Mouse (Mus musculus) E14TG2a.4 (cell line): ENCODE data around the gene Med27.

Source experiments
- CTCF ChIP-seq: conservative IDR thresholded peaks from 2 replicates; pipeline ENCODE4 v1.5.1; 2014; ENCODE audit warnings: low read length
- NANOG ChIP-seq: IDR thresholded peaks from 2 replicates; pipeline ENCODE4 v1.6.1; 2014; ENCODE audit warnings: borderline replicate concordance, low read length, mixed read lengths

- TF ChIP-seq CTCF: no peak
- no peak for TF ChIP-seq NANOG
Measured at GRCm38 (mm10) chr2:29521486-29521885, 174.9 kb downstream of the Med27 start.
